Mouse (Mus musculus) heart, embryonic 14.5 days (tissue): ENCODE data around the gene Cd164l2. TPM values are rescaled to one million over a fixed set of nuclear protein-coding genes. Genes with fewer than 3 reads are reported as not detected.

Experiments
- ATAC-seq: fragments of 200-750 bp; cut with Nextera tagmentation; 2 replicates; pipeline ENCODE4 v1.8.0; 2017; ENCODE audit warnings: low read depth, moderate TSS enrichment; ENCODE audit not compliant: insufficient number of reproducible peaks, insufficient read depth, low FRiP score
- H3K27ac ChIP-seq, 2 experiments: fragments of 200-500 bp in 1 of 2; fragments of 300-500 bp in 1 of 2; sonication (generic) in 1 of 2; replicated peaks in 1 of 2; 2 replicates each; pipeline ENCODE4 v1.5.1; 2012 to 2014; ENCODE audit warnings: low read depth in 2 of 2, low read length in 2 of 2, control low read depth in 1 of 2, mild to moderate bottlenecking in 1 of 2, mixed read lengths in 1 of 2; ENCODE audit not compliant: control insufficient read depth in 1 of 2, insufficient read depth in 1 of 2
- H3K27me3 ChIP-seq: fragments of 300-500 bp; sonication (generic); 2 replicates; pipeline ENCODE4 v1.6.1; 2014; ENCODE audit warnings: mild to moderate bottlenecking, low read length, control low read depth; ENCODE audit not compliant: control insufficient read depth, insufficient read depth
- H3K36me3 ChIP-seq: fragments of 300-500 bp; sonication (generic); 2 replicates; pipeline ENCODE4 v1.6.1; 2014; ENCODE audit warnings: mild to moderate bottlenecking, control low read depth, low read length, mixed read lengths; ENCODE audit not compliant: control insufficient read depth, insufficient read depth
- H3K4me1 ChIP-seq, 2 experiments: fragments of 200-500 bp in 1 of 2; fragments of 300-500 bp in 1 of 2; sonication (generic) in 1 of 2; 2 replicates each; pipeline ENCODE4 v1.6.1; 2012 to 2014; ENCODE audit warnings: low read length in 2 of 2, control low read depth in 1 of 2, mixed read lengths in 1 of 2; ENCODE audit not compliant: control insufficient read depth in 2 of 2, insufficient read depth in 2 of 2
- H3K4me2 ChIP-seq: fragments of 300-500 bp; sonication (generic); 2 replicates; pipeline ENCODE4 v1.6.1; 2014; ENCODE audit warnings: mild to moderate bottlenecking, low read length
- H3K4me3 ChIP-seq, 2 experiments: fragments of 200-500 bp in 1 of 2; fragments of 300-500 bp in 1 of 2; sonication (generic) in 1 of 2; 2 replicates each; pipeline ENCODE4 v1.5.1; 2012 to 2014; ENCODE audit warnings: low read length in 2 of 2, mild to moderate bottlenecking in 2 of 2, control low read depth in 1 of 2, low read depth in 1 of 2, moderate library complexity in 1 of 2; ENCODE audit not compliant: control insufficient read depth in 1 of 2, insufficient read depth in 1 of 2
- H3K9ac ChIP-seq: fragments of 300-500 bp; sonication (generic); 2 replicates; pipeline ENCODE4 v1.6.1; 2014; ENCODE audit warnings: mild to moderate bottlenecking, low read length
- H3K9me3 ChIP-seq: fragments of 300-500 bp; sonication (generic); 2 replicates; pipeline ENCODE4 v1.6.1; 2016; ENCODE audit warnings: low read length, control low read depth; ENCODE audit not compliant: control insufficient read depth
- WGBS: fragments of 180-500 bp; shearing (Covaris S2); extraction: QIAGEN DNeasy Blood & Tissue Kit; methylation state at CpG from one replicate; pipeline ENCODE4 v1.1.7; 2014; 5-methylcytosine and 5-hydroxymethylcytosine counted together
- polyA plus RNA-seq: library from polyadenylated mRNA; unstranded; fragments of >200 nt; fragmentation: Nextera tagmentation; extraction: Ambion mirVana; gene quantifications from 2 replicates; pipeline ENCODE4 v1.2.1, GENCODE M21; 2014

Cd164l2 gene
- polyA plus RNA-seq, 1 experiment from 2014 or later = 0.82 TPM

DNA sequence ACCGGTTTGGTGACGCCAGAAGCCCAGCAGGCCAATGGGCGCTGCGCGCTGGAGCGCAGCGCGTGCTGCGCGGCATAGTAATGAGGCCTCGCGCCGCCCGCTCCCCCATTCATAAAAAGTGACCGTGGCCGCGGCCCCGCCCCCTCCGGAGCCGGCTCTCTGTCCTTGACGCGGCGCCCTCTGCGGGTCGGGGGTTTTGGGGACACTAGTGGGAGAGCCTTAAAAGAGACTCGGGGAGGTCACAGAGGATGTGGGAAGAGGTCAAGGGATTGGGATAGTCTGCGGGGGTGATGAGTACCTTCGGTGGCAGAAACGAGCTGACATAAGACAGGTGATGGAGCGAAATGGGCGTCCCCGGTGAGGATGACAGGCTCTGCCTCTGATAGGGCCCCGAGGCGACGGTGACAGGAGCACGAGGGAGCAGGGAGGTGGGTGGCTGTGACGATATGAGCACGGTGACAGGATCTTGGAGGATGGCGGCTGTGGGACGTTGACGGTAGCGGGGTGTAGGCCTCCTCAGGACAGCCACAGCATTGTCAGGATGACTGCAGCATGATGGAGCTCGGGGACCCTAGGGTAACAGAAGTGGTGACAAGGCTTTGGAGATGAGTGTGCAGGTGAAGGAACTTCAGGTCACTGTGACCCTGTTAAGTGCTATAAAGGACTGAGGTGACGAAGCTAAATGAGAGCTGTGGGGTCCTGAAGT lies 784 bp downstream of the Cd164l2 start:
- peak; percentile 72 for ATAC-seq
- Histone ChIP-seq H3K4me3 (peak overlapping the region; percentile 68 to 69), H3K4me1 (peaks cover 13 to 17% of the 10 kb centered on the region in 2 experiments), H3K9me3 (no peaks in the 10 kb centered on the region), H3K27me3 (peaks cover 24% of the 10 kb centered on the region), H3K4me2 (peak overlapping the region; percentile 98), H3K27ac (no peak overlapping the region), H3K36me3 (no peaks in the 10 kb centered on the region), H3K9ac (peak overlapping the region; percentile 72)
- under 1% methylated on average over 44 of the region's 44 CpGs for WGBS

DNA sequence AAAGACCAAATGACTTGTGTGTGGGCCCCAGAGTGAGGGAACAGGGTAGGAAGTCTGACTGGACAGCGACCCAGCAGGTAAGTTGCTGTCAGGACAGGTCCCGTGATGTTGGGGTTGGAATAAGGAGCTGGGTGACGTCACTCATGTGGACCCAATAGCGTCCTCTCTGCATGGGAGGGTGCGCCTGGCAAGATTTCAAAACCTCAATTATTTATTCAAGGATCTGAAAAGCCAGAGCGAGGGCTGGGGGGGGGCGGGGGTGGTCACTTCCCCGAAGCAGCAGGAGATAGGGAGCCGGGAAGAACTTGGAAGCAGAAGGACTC lies 1.3 kb downstream of the Cd164l2 start:
- Histone ChIP-seq H3K4me3 (peak overlapping the region in 1 of 2 experiments; percentile 4; a peak in 1 of 4 replicates), H3K4me1 (peaks cover 13 to 17% of the 10 kb centered on the region in 2 experiments), H3K9ac (0 out of 2 replicates have a peak overlapping the region, but pooled peaks have one; percentile 4), H3K4me2 (peak overlapping the region; percentile 98), H3K36me3 (no peaks in the 10 kb centered on the region), H3K27ac (no peak overlapping the region), H3K9me3 (no peaks in the 10 kb centered on the region), H3K27me3 (peaks cover 24% of the 10 kb centered on the region)
- ATAC-seq = no peak
- 3% methylated on average over 9 of the region's 9 CpGs for WGBS

DNA sequence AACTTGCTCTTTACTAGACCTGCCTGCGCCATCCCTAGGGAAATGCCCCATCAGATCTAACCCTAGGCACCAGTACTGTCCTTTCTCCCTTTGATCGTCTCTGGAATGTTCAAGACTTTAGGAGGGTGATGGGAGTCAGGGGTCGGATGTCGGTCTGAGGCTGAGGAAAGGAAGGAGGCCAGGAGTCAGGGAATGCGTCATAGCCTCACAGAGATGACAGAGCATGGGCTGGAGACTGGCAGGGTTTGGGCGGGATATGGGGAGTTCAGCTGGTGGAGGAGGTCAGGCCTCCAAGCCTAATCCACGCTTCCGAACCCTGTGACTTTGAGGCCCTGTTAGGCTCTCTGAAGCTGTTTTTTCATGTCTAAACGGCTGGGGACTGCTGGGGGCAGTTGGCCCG lies 1.7 kb downstream of the Cd164l2 start:
- ATAC-seq = no peak
- Histone ChIP-seq H3K4me2 (peak overlapping the region; percentile 98), H3K27ac (no peak overlapping the region), H3K9me3 (no peaks in the 10 kb centered on the region), H3K9ac (0 out of 2 replicates have a peak overlapping the region, but pooled peaks have one; percentile 4), H3K4me3 (peak overlapping the region in 1 of 2 experiments; percentile 4; a peak in 1 of 4 replicates), H3K27me3 (peaks cover 24% of the 10 kb centered on the region), H3K36me3 (no peaks in the 10 kb centered on the region), H3K4me1 (peaks cover 13 to 17% of the 10 kb centered on the region in 2 experiments)
- WGBS = 12% methylated on average over 10 of the region's 10 CpGs

DNA sequence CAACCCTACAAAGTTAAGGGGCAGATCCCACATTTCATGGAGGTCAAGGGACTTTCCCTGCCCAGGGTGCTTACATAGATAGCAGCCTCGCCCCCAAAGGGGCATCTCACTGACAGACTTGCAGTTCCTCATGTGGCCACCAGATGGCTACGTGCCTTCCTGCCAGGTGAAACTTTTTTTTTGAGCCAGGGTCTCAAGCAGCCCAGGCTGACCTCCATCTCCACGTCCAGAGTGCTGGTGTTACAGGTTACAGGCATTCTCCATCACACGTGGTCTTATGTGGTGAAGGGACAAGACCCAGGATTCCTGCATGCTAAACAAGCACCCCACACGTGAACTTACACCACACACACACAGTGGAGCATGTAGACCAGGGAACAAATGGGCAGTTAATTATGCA lies 5.7 kb downstream of the Cd164l2 start:
- WGBS = 4% methylated on average over 5 of the region's 5 CpGs
- H3K9ac ChIP-seq = no peak overlapping the region
- no peak for ATAC-seq
- no peak overlapping the region for H3K4me2 ChIP-seq
- H3K27ac ChIP-seq = no peak overlapping the region
- H3K27me3 ChIP-seq = peaks cover 33% of the 10 kb centered on the region
- H3K4me1 ChIP-seq = peaks cover 12 to 16% of the 10 kb centered on the region in 2 experiments
- no peaks in the 10 kb centered on the region for H3K9me3 ChIP-seq
- H3K36me3 ChIP-seq = no peaks in the 10 kb centered on the region
- H3K4me3 ChIP-seq = no peak overlapping the region

DNA sequence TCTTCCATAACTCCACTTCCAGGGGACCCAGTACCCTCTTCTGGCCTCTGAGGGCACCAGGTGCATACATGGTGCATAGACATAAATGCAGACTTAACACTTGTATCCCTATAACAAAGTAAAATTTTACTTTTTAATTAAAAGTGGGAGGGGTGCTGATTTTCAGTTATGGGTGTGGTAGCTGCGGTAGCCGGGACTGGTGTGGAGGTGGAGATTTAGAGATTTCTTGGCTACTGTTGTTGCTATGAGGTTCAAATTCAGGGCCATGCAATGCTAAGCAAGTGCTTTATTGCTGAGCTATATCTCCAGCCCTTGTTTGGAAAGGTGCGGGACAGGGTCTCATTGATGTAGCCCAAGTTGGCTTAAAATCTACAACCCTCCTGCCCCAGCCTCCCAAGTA lies 6.8 kb downstream of the Cd164l2 start:
- Histone ChIP-seq H3K36me3 (no peaks in the 10 kb centered on the region), H3K9me3 (no peaks in the 10 kb centered on the region), H3K9ac (no peak overlapping the region), H3K27me3 (peaks cover 30% of the 10 kb centered on the region), H3K4me1 (peaks cover 3 to 5% of the 10 kb centered on the region in 2 experiments; a peak in 3 of 4 replicates), H3K4me2 (no peak overlapping the region), H3K4me3 (no peak overlapping the region), H3K27ac (no peak overlapping the region)
- 87% methylated on average over 3 of the region's 3 CpGs for WGBS
- ATAC-seq = no peak

DNA sequence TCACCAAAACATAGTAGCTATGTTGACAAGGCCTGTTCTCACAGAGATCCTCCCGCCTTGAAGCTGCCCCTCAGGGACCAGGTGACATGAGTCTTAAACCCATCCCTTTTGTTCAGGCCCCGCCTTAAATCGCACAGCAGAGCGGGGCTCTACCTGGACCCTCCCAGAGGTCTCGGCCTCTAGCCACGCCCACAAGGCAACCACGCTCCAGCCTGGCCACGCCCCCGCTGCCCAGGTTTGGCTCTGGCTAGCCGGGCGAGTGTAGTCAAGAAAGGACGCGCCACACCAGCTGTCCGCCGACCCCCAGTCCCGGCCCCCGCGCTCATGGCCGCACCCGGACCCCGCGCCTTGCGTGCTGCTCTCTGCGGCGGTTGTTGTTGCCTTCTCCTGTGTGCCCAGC lies 8.7 kb downstream of the Cd164l2 start:
- no peak for ATAC-seq
- Histone ChIP-seq H3K27ac (no peak overlapping the region), H3K4me2 (peak overlapping the region; percentile 70), H3K4me1 (peaks cover 3 to 5% of the 10 kb centered on the region in 2 experiments; a peak in 3 of 4 replicates), H3K9me3 (no peaks in the 10 kb centered on the region), H3K4me3 (peak overlapping the region; percentile 26 to 37; a peak in 3 of 4 replicates), H3K27me3 (peaks cover 28% of the 10 kb centered on the region), H3K36me3 (no peaks in the 10 kb centered on the region), H3K9ac (peak overlapping the region; percentile 63)
- 2% methylated on average over 25 of the region's 25 CpGs for WGBS

DNA sequence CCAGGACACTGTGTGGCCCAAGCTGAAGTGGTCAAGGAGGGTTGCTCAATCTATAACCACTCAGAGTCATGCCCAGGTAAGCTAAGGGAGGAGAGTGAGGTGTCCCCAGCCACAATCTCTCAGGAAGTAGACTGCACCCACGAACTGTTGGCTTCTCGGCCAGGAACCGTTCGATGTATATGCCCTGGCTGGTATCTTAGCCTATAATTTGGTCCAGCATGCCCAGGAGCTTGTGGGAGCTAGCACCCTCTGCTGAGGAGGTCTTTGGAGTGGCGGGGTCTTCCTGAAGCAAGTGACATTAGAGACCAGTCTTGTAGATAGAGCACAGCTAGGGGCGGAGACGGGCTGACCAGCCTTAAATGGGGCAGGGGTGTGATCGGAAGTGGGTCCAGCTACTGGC lies 9.8 kb downstream of the Cd164l2 start:
- Histone ChIP-seq H3K9me3 (no peaks in the 10 kb centered on the region), H3K9ac (no peak overlapping the region), H3K4me1 (peaks cover 3 to 5% of the 10 kb centered on the region in 2 experiments; a peak in 3 of 4 replicates), H3K27me3 (peaks cover 28% of the 10 kb centered on the region), H3K36me3 (no peaks in the 10 kb centered on the region), H3K27ac (no peak overlapping the region), H3K4me2 (no peak overlapping the region), H3K4me3 (no peak overlapping the region)
- WGBS = 77% methylated on average over 8 of the region's 8 CpGs
- ATAC-seq = no peak
